Mouse (Mus musculus) ES-E14 (cell line): Measurements from ENCODE around the gene Eml3.

ENCODE experiments used
- CHD2 ChIP-seq: IDR thresholded peaks from 2 replicates; pipeline ENCODE4 v1.6.1; 2014; ENCODE audit warnings: mild to moderate bottlenecking, low read depth, low read length, inconsistent platforms
- MAFK ChIP-seq: IDR thresholded peaks from 2 replicates; pipeline ENCODE4 v1.6.1; 2014; ENCODE audit warnings: mild to moderate bottlenecking, low read depth, low read length, inconsistent platforms; ENCODE audit not compliant: insufficient read depth
- ZC3H11A ChIP-seq: IDR thresholded peaks from 2 replicates; pipeline ENCODE4 v1.6.1; 2012; ENCODE audit warnings: low read depth, mild to moderate bottlenecking, inconsistent platforms, low read length, borderline replicate concordance
- ZNF384 ChIP-seq: IDR thresholded peaks from 2 replicates; pipeline ENCODE4 v1.6.1; 2012; ENCODE audit warnings: low read depth, low read length, inconsistent platforms

DNA sequence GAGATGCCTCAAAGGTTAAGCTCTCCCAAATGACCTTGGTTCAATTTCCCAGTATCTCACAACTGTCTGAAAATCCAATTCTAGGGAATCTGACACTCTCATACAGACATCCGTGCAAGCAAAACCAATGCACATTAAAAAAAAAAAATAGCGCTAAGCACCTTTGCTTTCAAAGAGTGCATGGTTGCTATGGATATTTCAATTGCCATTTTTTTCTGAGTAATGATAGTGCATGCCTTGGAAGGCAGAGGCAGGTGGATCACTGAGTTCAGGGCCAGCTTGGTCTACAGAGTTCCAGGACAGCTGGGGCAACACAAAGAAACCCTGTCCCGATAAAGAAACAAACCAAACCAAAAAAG lies 48.3 kb upstream of the Eml3 start:
- TF ChIP-seq CHD2 (no peak), ZC3H11A (no peak), MAFK (no peak), ZNF384 (no peak)
